Comparison of ENCODE assay signal across 9 mouse cellular contexts in genomic region chr11:87519260-87519659, GRCm38 (mm10). TPM values are rescaled to one million over a fixed set of nuclear protein-coding genes. Genes with fewer than 3 reads are reported as not detected.
DNase-seq lines count a peak whose midpoint lies in the region; ATAC-seq and TF ChIP-seq lines count a peak whose summit lies in the region.
"Had no signal": no experiment of that assay in that cellular context is flagged by ENCODE, and none has a peak within 500 bp of the region (broad histone marks: within the 10 kb centered on the region; RNA-seq: fewer than 3 reads in every experiment).

No protein-coding gene starts in this region.

- WGBS in lung, postnatal 0 days, result 10% methylated on average over 2 of the region's 2 CpGs

- no peaks in the 10 kb centered on the region for H3K9me3 ChIP-seq in lung, postnatal 0 days (ENCODE audit: low read length)
- H3K9me3 ChIP-seq: midbrain, embryonic 12.5 days had no signal

- ATAC-seq in inflammation-experienced regulatory T-cells, adult 6 months, result peak; percentile 35
- ATAC-seq in lung, postnatal 0 days, result peak; percentile 86

- no peaks in the 10 kb centered on the region for H3K4me1 ChIP-seq in lung, postnatal 0 days (ENCODE audit: insufficient read depth, low read depth, low read length)

- no peak overlapping the region for H3K4me3 ChIP-seq in lung, postnatal 0 days (ENCODE audit: low read depth, low read length)
- H3K4me3 ChIP-seq: midbrain, embryonic 12.5 days had no signal

- peak; percentile 22 for DNase-seq in gastrocnemius, adult 18-20 months (ENCODE audit: low spot score)
- no peak for DNase-seq in gastrocnemius, postnatal 25 days
- peak; percentile 26 for DNase-seq in urinary bladder, postnatal 14 days (ENCODE audit: low spot score)
- no peak for DNase-seq in urinary bladder, postnatal 4 days (ENCODE audit: low spot score in 2 of 2)
- peak; percentile 49 to 56 for DNase-seq in cerebellum, postnatal 14 days
- DNase-seq in lung, postnatal 0 days (ENCODE audit: low spot score), result peak; percentile 86
- DNase-seq in thymus, adult 18-20 months, result peak; percentile 10 to 15

- TF ChIP-seq EP300 in lung, postnatal 0 days (IDR thresholded peaks at IDR 0.05), result peak; percentile 68

- no peaks in the 10 kb centered on the region for H3K36me3 ChIP-seq in lung, postnatal 0 days (ENCODE audit: insufficient read depth, low read length)
- H3K36me3 ChIP-seq: midbrain, embryonic 12.5 days had no signal

- H3K4me2 ChIP-seq in lung, postnatal 0 days (replicated peaks; ENCODE audit: low read depth, low read length), result no peak overlapping the region
- H3K4me2 ChIP-seq: midbrain, embryonic 12.5 days had no signal

- H3K27ac ChIP-seq in lung, postnatal 0 days (ENCODE audit: low read length), result no peak overlapping the region
- H3K27ac ChIP-seq: midbrain, embryonic 12.5 days had no signal

- H3K9ac ChIP-seq in lung, postnatal 0 days (replicated peaks; ENCODE audit: low read depth), result no peak overlapping the region
- H3K9ac ChIP-seq: midbrain, embryonic 12.5 days had no signal

- no peaks in the 10 kb centered on the region for H3K27me3 ChIP-seq in lung, postnatal 0 days (replicated peaks; ENCODE audit: insufficient read depth, low read length)
- H3K27me3 ChIP-seq: midbrain, embryonic 12.5 days had no signal

- TF ChIP-seq CTCF in lung, postnatal 0 days (IDR thresholded peaks at IDR 0.05), result peak; percentile 90

RNA-seq across cellular contexts. Expression of gene Gm11492, which starts 47.2 kb away (rescaled TPM):
- not detected for total RNA-seq in gastrocnemius, adult 18-20 months (2021)
- not detected for total RNA-seq in gastrocnemius, postnatal 25 days (2021)
- polyA plus RNA-seq in inflammation-experienced regulatory T-cells, adult 6 months (2017; shearing (Covaris generic)), result not detected
- not detected in 2 replicates for polyA plus RNA-seq in lung, postnatal 0 days (2015; fragmentation: Nextera tagmentation; extraction: Ambion mirVana)
- polyA plus RNA-seq: midbrain, embryonic 12.5 days had no signal

RNA-seq across cellular contexts. Expression of gene Sept4, which starts 49.4 kb away (rescaled TPM):
- total RNA-seq in gastrocnemius, adult 18-20 months (2021), result 10 to 100 TPM in 1 of 2 experiments, 1 to 10 TPM in 1; 9.8 to 12.1 TPM
- 10 to 100 TPM; 10.9 to 14.7 TPM for total RNA-seq in gastrocnemius, postnatal 25 days (2021)
- 1 to 10 TPM in 2 of 3 experiments, under 1 TPM in 1; 0.28 to 1.9 (median 1.8) TPM for polyA plus RNA-seq in inflammation-experienced regulatory T-cells, adult 6 months (2017; shearing (Covaris generic))
- 366 and 392 TPM in 2 replicates for polyA plus RNA-seq in lung, postnatal 0 days (2015; fragmentation: Nextera tagmentation; extraction: Ambion mirVana)

Comparison
In these comparisons a context has a peak if more than half of its experiments do, and no peak if none do; other contexts are left out.
1. DNase-seq: peak in gastrocnemius, adult 18-20 months (single experiment), urinary bladder, postnatal 14 days (single experiment), cerebellum, postnatal 14 days (2 of 2), lung, postnatal 0 days (single experiment) and thymus, adult 18-20 months (2 of 2); none in gastrocnemius, postnatal 25 days (single experiment) and urinary bladder, postnatal 4 days (0 of 2).